Mouse (Mus musculus) thymus, postnatal 4 days (tissue): Measurements from ENCODE around the gene Tmem108.
A peak's percentile ranks its signal among the peaks of the same experiment; 100 is the strongest.
"Not testable (repeated sequence)": the region's sequence is repeated elsewhere in the genome, so short reads cannot be mapped to it uniquely, and the experiment has no call there.

Experiments used
- DNase-seq: peaks from one replicate; pipeline ENCODE4 v3.0.0; 2021

Gene Tmem108

GRCm38 (mm10) chr9:103678531-103679060, 83.0 kb downstream of the Tmem108 start:
- DNase-seq, result no peak

GRCm38 (mm10) chr9:103677811-103678210, 83.8 kb downstream of the Tmem108 start:
- DNase-seq, result no peak

- peak; percentile 54 for DNase-seq
These were observed 85.7 kb downstream of the Tmem108 start for GRCm38 (mm10) chr9:103675721-103676480.

- DNase-seq, result no peak
These were observed 88.8 kb downstream of the Tmem108 start for GRCm38 (mm10) chr9:103672881-103673280.

GRCm38 (mm10) chr9:103670592-103671113, 91.0 kb downstream of the Tmem108 start:
- DNase-seq, result not testable (repeated sequence)

- DNase-seq, result no peak
These were observed 92.8 kb downstream of the Tmem108 start for GRCm38 (mm10) chr9:103668830-103669229.

GRCm38 (mm10) chr9:103665817-103666216, 95.8 kb downstream of the Tmem108 start:
- no peak for DNase-seq

GRCm38 (mm10) chr9:103664151-103664550, 97.5 kb downstream of the Tmem108 start:
- DNase-seq, result no peak

- DNase-seq, result no peak
These were observed 99.8 kb downstream of the Tmem108 start for GRCm38 (mm10) chr9:103661873-103662272.

GRCm38 (mm10) chr9:103657981-103658380, 103.7 kb downstream of the Tmem108 start:
- DNase-seq, result no peak

GRCm38 (mm10) chr9:103657183-103657975, 104.3 kb downstream of the Tmem108 start:
- no peak for DNase-seq

GRCm38 (mm10) chr9:103653995-103654587, 107.5 kb downstream of the Tmem108 start:
- peak; percentile 9 for DNase-seq

GRCm38 (mm10) chr9:103652127-103652882, 109.3 kb downstream of the Tmem108 start:
- DNase-seq, result no peak

- no peak for DNase-seq
These were observed 115.0 kb downstream of the Tmem108 start for GRCm38 (mm10) chr9:103646605-103647004.

GRCm38 (mm10) chr9:103645724-103646123, 115.9 kb downstream of the Tmem108 start:
- DNase-seq, result no peak

- no peak for DNase-seq
These were observed 119.3 kb downstream of the Tmem108 start for GRCm38 (mm10) chr9:103642300-103642699.

- DNase-seq, result no peak
These were observed 120.3 kb downstream of the Tmem108 start for GRCm38 (mm10) chr9:103641340-103641739.

GRCm38 (mm10) chr9:103639413-103639812, 122.2 kb downstream of the Tmem108 start:
- DNase-seq, result no peak

- no peak for DNase-seq
These were observed 124.2 kb downstream of the Tmem108 start for GRCm38 (mm10) chr9:103637451-103637850.

GRCm38 (mm10) chr9:103636847-103637246, 124.8 kb downstream of the Tmem108 start:
- no peak for DNase-seq

- DNase-seq, result no peak
These were observed 132.7 kb downstream of the Tmem108 start for GRCm38 (mm10) chr9:103628861-103629469.

GRCm38 (mm10) chr9:103627404-103627900, 134.2 kb downstream of the Tmem108 start:
- peak; percentile 42 for DNase-seq
